In genomic region chr15:65193654-65194053, GRCm38 (mm10) we compare ENCODE assay signal across 18 mouse cellular contexts.
DNase-seq lines count a peak whose midpoint lies in the region; ATAC-seq and TF ChIP-seq lines count a peak whose summit lies in the region.
"Had no signal": no experiment of that assay in that cellular context is flagged by ENCODE, and none has a peak within 500 bp of the region (broad histone marks: within the 10 kb centered on the region; RNA-seq: fewer than 3 reads in every experiment).

No protein-coding gene starts in this region.

- no peak overlapping the region for H3K4me2 ChIP-seq in intestine, postnatal 0 days (replicated peaks; ENCODE audit: low read depth)
- H3K4me2 ChIP-seq in intestine, embryonic 15.5 days (replicated peaks): no peak overlapping the region
- no peak overlapping the region for H3K4me2 ChIP-seq in midbrain, postnatal 0 days (ENCODE audit: low read depth, low read length, poor library complexity, severe bottlenecking)
- no peak overlapping the region for H3K4me2 ChIP-seq in midbrain, embryonic 16.5 days (ENCODE audit: low read length)
- H3K4me2 ChIP-seq: liver, embryonic 13.5 days; midbrain, embryonic 12.5 days had no signal

- H3K27ac ChIP-seq in intestine, postnatal 0 days (ENCODE audit: low read depth, low read length): no peak overlapping the region
- H3K27ac ChIP-seq in intestine, embryonic 15.5 days: no peak overlapping the region
- no peak overlapping the region for H3K27ac ChIP-seq in midbrain, postnatal 0 days (ENCODE audit: low read depth, low read length)
- H3K27ac ChIP-seq in midbrain, embryonic 16.5 days (ENCODE audit: low read length): no peak overlapping the region
- H3K27ac ChIP-seq: limb, embryonic 10.5 days; liver, embryonic 13.5 days; midbrain, embryonic 12.5 days had no signal

- no peaks in the 10 kb centered on the region for H3K4me1 ChIP-seq in intestine, postnatal 0 days (replicated peaks; ENCODE audit: control insufficient read depth, insufficient read depth, low read length)
- no peaks in the 10 kb centered on the region for H3K4me1 ChIP-seq in intestine, embryonic 15.5 days (replicated peaks)
- H3K4me1 ChIP-seq in midbrain, postnatal 0 days (ENCODE audit: insufficient read depth, low read length): no peaks in the 10 kb centered on the region
- H3K4me1 ChIP-seq in midbrain, embryonic 16.5 days (ENCODE audit: control insufficient read depth, insufficient read depth, low read length): no peaks in the 10 kb centered on the region
- H3K4me1 ChIP-seq: limb, embryonic 10.5 days; liver, embryonic 13.5 days; midbrain, embryonic 12.5 days had no signal

- H3K9me3 ChIP-seq in intestine, postnatal 0 days (ENCODE audit: control insufficient read depth): no peaks in the 10 kb centered on the region
- H3K9me3 ChIP-seq in intestine, embryonic 15.5 days: no peaks in the 10 kb centered on the region
- no peaks in the 10 kb centered on the region for H3K9me3 ChIP-seq in midbrain, postnatal 0 days (ENCODE audit: low read length)
- no peaks in the 10 kb centered on the region for H3K9me3 ChIP-seq in midbrain, embryonic 16.5 days (replicated peaks; ENCODE audit: control insufficient read depth, low read length, poor library complexity, severe bottlenecking)
- H3K9me3 ChIP-seq: G1E; limb, embryonic 10.5 days; midbrain, embryonic 12.5 days had no signal

- ATAC-seq in CD4-positive, CD25-positive, alpha-beta regulatory T cell, adult 4 months: no peak
- ATAC-seq in intestine, postnatal 0 days: no peak
- no peak for ATAC-seq in intestine, embryonic 15.5 days
- no peak for ATAC-seq in midbrain, postnatal 0 days (ENCODE audit: low FRiP score)
- ATAC-seq in midbrain, embryonic 16.5 days: no peak

- TF ChIP-seq CTCF in intestine, postnatal 0 days (IDR thresholded peaks at IDR 0.05; ENCODE audit: low read depth): peak; percentile 46
- TF ChIP-seq CTCF in midbrain, postnatal 0 days (IDR thresholded peaks at IDR 0.05): peak; percentile 43

- H3K27me3 ChIP-seq in intestine, postnatal 0 days (replicated peaks; ENCODE audit: control insufficient read depth, insufficient read depth, low read length): no peaks in the 10 kb centered on the region
- H3K27me3 ChIP-seq in intestine, embryonic 15.5 days (replicated peaks): no peaks in the 10 kb centered on the region
- no peaks in the 10 kb centered on the region for H3K27me3 ChIP-seq in midbrain, postnatal 0 days (ENCODE audit: insufficient read depth, low read length)
- H3K27me3 ChIP-seq in midbrain, embryonic 16.5 days (ENCODE audit: control insufficient read depth, insufficient read depth, low read depth, low read length): no peaks in the 10 kb centered on the region
- H3K27me3 ChIP-seq: liver, embryonic 13.5 days; midbrain, embryonic 12.5 days had no signal

- 100% methylated on average over 1 of the region's 1 CpGs for whole genome bisulfite sequencing in intestine, postnatal 0 days
- WGBS in intestine, embryonic 15.5 days: 89% methylated on average over 1 of the region's 1 CpGs
- WGBS in midbrain, postnatal 0 days: 96% methylated on average over 1 of the region's 1 CpGs
- WGBS in midbrain, embryonic 16.5 days: 97% methylated on average over 1 of the region's 1 CpGs

- H3K36me3 ChIP-seq in intestine, postnatal 0 days (ENCODE audit: control insufficient read depth, insufficient read depth): no peaks in the 10 kb centered on the region
- no peaks in the 10 kb centered on the region for H3K36me3 ChIP-seq in intestine, embryonic 15.5 days
- no peaks in the 10 kb centered on the region for H3K36me3 ChIP-seq in midbrain, postnatal 0 days (ENCODE audit: insufficient read depth, low read length)
- H3K36me3 ChIP-seq in midbrain, embryonic 16.5 days (ENCODE audit: control insufficient read depth, insufficient read depth, low read length): no peaks in the 10 kb centered on the region
- H3K36me3 ChIP-seq: G1E; limb, embryonic 10.5 days; liver, embryonic 13.5 days; midbrain, embryonic 12.5 days had no signal

- H3K9ac ChIP-seq in intestine, postnatal 0 days (ENCODE audit: low read depth, low read length): no peak overlapping the region
- no peak overlapping the region for H3K9ac ChIP-seq in intestine, embryonic 15.5 days
- no peak overlapping the region for H3K9ac ChIP-seq in midbrain, postnatal 0 days (replicated peaks; ENCODE audit: low read length, poor library complexity, severe bottlenecking)
- H3K9ac ChIP-seq in midbrain, embryonic 16.5 days (ENCODE audit: low read depth, low read length): no peak overlapping the region
- H3K9ac ChIP-seq: liver, embryonic 13.5 days; midbrain, embryonic 12.5 days had no signal

- DNase-seq in CD4-positive, CD25-positive, alpha-beta regulatory T cell, adult 2 months (ENCODE audit: low read depth, low spot score): peak; percentile 7
- no peak for DNase-seq in midbrain, postnatal 0 days (ENCODE audit: low spot score)
- DNase-seq in telencephalon, adult 2 months (ENCODE audit: low read depth, low spot score): peak; percentile 15
- DNase-seq in right cerebral cortex, adult 2 months (ENCODE audit: low spot score in 2 of 2): no peak
- DNase-seq: cerebellum, adult 2 months; gastrocnemius, postnatal 10 days; heart, postnatal 36 days; layer of hippocampus, postnatal 36 days; liver, embryonic 13.5 days; lung, postnatal 36 days; right cerebral cortex, postnatal 25 days had no signal

- no peak overlapping the region for H3K4me3 ChIP-seq in intestine, postnatal 0 days (ENCODE audit: low read depth, low read length)
- no peak overlapping the region for H3K4me3 ChIP-seq in intestine, embryonic 15.5 days (replicated peaks)
- H3K4me3 ChIP-seq in midbrain, postnatal 0 days (ENCODE audit: low read depth, low read length): no peak overlapping the region
- no peak overlapping the region for H3K4me3 ChIP-seq in midbrain, embryonic 16.5 days (ENCODE audit: low read depth, low read length)
- H3K4me3 ChIP-seq: limb, embryonic 10.5 days; liver, embryonic 13.5 days; midbrain, embryonic 12.5 days had no signal

Comparison
In these comparisons a context has a peak if more than half of its experiments do, and no peak if none do; other contexts are left out.
1. DNase-seq: peak in CD4-positive, CD25-positive, alpha-beta regulatory T cell, adult 2 months (single experiment) and telencephalon, adult 2 months (single experiment); none in midbrain, postnatal 0 days (single experiment) and right cerebral cortex, adult 2 months (0 of 2).